Mouse (Mus musculus) v-Abl transformed pro-B cells (cell line): ENCODE data around the gene Fgf16.

ENCODE experiments used
- in situ Hi-C, 2 experiments: fragments of 400-800 bp; cut with MboI; formaldehyde crosslinking; loops; one replicate each; pipeline ENCODE4 v1.15.1; 2025; ENCODE audit not compliant: unreplicated experiment in 2 of 2

The Fgf16 gene

DNA sequence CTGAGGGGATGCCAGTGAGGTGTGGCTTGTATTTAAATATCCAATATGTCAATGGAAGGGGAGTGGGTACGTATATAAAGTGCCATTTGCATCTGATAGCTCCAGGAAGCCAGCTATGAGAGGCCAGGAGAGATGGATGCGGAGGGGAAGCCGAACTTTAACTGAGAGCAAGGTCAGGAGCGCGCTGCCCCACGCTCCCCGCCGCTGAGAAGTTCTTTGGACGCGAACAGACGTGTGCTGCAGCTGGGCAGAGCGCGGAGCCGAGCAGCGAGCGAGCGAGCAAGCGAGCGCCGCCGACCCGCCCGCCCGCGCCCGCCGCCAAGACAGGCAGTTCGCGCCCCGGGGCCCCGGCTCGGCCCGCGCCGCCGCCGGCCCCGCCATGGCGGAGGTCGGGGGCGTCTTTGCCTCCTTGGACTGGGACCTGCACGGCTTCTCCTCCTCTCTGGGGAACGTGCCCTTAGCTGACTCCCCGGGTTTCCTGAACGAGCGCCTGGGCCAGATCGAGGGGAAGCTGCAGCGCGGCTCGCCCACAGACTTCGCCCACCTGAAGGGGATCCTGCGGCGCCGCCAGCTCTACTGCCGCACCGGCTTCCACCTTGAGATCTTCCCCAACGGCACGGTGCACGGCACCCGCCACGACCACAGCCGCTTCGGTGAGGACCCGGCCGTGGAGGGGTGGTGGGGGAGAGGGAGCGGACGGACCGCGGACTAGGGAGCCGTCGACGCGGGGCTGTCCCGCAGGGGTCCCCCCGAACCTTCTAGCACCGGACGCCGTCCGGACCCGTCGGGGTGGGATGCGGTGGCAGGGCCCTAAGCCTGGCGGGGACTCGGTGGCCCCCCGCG, at the start of gene Fgf16:
Gene Fgf16 (plus strand): TSS at position 118 of the 843 bp plus-strand sequence.
- in situ Hi-C loops: no loop called here

DNA sequence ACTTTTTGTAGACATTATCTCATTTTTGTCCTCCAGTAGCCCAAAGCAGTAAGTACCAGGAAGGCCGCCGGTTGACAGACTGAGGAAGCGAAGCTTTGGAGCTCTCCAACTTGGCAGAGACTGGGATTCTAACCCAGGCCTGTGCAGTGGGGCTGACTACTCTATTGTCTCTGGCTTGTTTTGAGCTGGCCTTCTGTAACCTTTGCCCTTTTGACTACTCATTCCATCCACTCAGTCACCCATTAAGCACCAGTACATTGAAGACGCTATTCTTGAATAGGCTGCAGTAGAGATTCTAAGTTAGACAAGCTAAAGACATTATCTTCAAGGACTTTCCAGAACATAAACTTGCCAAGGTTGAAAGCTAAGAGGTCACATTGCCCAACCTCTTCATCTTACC, 49.3 kb upstream of the Fgf16 start:
- in situ Hi-C loops: no loop called here

DNA sequence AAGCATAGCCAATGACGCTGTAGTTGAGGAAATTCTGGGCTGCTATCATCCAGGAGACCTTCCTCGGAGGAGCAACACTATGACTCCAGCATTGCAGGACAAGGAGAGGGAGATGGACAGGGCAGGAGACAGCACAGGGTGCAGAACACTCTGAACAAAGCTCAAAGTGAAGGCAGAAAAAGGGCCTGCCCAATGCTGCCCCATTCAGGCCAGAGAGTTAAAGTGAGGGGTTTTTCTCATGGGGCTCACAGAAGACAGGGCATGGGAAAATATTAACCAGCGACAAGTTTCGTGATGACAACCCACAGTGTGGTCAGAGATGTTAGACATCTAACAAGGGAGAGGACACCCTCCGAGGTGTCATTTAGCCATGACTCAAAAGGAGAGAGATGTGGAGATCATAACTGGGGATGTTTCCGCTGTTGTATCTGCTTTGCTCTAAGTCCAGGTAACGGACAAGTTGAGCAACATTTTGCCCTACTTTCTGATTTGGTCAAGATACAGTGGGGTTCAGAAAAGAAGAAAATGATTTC, 48.2 kb upstream of the Fgf16 start:
- in situ Hi-C loops: no loop called here

DNA sequence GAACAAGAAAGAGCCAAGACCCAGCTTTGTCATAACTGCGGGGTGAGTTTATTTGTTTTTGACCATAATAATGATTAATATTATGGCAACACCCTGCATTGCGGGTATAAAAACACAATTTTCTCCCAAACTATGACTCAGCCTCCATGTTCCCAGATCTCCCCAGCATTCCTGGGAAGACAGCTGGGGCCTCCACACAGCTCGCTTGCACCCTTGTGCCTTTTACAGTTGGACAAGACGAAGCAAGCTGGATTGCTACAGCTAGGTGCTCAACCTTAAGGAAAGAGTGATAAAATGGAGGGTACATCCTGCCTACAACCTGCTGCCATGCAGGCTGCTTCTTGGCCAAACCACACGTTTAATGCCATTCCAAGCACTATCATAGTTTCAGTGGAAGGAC, 45.7 kb upstream of the Fgf16 start:
- in situ Hi-C loops: no loop called here

DNA sequence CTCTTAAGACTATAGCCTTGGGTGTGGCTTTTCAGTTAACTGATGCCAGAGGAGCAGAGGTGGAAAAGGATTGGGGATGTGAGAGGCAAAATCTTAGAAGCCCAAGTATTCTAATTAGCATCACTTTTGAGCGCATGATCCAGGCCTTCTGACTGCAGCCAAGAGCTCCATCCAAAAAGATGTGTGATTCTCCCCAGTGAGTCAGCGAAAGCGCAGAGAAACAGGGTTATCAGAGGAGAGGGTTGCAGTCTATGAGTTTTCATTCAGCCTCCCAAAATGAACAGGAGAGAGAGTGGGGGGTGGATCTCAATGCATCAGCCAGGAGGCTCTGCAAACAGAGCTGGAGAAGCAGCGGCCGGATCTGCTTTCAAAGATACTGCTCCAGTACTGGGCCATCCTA, 45.1 kb upstream of the Fgf16 start:
- in situ Hi-C loops: no loop called here

DNA sequence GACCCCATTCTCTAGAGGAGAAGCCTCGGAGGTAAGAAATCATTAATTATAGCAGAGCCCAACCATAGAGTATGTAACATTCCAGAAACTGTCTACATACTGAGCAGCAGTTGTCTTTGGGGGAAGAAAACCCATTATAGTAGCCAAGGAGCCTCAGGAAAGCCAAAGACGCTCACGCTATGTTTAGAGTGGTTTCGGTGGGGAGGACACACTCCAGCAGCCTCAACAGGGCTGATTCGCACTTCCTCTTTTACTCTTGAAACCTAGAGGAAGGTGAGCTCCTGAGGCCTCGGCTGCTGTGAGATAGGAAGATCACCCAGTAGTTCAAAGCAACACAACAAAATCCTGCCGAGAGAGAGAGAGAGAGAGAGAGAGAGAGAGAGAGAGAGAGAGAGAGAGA, 39.9 kb upstream of the Fgf16 start:
- in situ Hi-C loops: no loop called here

DNA sequence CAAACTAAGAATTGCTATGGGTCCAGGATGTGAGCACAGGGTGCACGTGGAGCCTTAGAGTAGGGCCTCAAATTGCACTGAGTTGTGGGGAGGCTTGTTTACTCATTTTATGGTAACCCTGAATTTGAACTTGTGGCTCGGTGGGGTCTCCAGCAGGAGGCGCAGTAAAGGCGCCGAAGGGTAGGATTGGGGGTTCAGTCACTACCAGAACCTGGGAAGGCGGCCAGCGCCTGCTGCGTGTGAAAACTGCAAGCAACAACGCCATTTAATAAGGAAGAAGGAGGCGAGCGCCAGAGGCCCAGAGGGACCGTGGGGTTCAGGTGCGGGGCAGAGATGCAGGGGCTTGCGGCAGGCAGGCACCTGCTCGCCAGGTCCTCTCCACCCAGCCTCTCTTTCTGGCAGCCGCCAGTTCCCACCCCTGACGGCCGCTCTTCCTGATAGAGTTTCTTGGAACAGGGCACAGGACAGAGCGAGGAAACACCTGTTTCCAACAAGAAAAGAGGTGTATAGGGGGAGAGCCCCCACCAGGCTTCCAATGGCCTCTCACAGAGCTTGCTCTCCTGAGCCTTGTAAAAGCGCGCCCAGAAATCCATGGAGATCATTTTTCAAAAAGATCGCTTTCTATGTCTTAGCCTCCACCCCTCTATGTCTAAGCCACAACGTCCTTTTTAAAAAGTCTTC, 1.1 kb upstream of the Fgf16 start:
- in situ Hi-C loops: no loop called here

DNA sequence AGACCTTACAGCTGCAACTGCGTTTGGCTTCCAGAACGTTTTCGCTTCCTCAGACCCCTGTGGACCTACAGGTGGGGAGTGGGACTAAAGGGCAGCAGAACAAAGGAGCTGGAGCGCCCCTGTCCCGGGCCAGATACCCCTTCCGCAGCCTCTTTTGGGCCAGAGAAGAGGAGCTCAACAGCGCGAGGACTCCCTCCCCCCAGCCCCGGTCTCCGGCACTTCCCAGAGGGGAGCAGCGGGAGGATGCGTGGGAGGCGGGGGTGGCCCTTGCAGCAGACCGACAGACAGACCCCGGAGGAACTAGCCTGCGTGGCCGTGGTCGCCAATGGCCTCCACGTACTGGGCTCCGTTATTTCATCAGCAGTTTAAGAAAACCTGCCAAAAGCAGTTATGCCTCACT, 467 bp upstream of the Fgf16 start:
- in situ Hi-C loops: no loop called here

DNA sequence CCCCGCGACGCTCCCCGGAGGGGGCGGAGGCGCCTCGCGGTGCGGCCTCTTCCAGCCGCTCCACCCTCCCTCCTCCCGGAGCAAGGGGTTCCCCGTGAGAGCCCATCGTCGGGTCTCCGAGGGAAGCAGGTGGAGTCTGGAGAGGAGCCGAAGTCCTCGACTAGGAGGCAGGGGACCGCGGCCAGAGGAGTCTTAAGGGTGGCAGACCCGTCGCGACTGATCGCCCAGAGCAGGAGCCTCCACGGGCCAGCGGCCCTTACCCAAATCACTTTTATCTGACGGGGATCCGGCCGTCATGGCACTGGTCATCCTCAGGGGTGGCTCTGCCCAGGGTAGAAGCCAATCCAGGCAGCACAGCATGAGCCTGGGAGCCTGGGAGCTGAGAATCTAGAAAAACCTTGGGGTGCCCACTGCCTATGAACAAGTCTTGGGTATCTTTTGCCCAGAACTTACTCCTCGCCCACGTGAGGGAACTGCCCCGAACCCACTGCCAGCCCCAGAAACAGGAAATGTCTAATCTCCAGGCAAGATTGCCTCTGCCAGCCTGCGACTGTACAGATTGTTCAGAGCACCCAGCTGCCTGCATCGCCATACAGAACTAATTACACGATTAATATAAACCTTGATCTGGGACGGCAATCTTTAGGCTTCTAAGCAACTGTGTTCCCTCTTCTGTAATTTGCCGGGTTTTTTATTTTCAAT, 1.1 kb downstream of the Fgf16 start:
- in situ Hi-C loops: no loop called here

DNA sequence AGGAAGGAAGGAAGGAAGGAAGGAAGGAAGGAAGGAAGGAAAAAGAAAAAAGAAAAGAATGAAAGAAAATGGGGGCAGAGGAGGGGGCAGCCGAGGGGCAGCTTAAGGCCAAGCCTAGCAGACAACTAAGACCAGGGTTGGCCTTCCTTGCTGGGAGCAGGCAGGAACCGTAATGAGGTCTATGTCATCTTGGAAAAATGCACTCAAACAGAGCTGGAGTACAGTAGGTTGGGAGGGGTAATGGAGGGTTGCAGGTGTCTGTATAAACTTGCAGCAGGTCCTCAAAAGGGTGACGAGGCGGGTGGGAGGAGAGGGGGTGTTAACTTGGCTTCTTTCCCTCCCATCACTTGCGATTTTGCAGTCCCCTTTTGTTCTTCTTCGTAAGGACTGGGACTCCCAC, 1.9 kb downstream of the Fgf16 start:
- in situ Hi-C loops: no loop called here

DNA sequence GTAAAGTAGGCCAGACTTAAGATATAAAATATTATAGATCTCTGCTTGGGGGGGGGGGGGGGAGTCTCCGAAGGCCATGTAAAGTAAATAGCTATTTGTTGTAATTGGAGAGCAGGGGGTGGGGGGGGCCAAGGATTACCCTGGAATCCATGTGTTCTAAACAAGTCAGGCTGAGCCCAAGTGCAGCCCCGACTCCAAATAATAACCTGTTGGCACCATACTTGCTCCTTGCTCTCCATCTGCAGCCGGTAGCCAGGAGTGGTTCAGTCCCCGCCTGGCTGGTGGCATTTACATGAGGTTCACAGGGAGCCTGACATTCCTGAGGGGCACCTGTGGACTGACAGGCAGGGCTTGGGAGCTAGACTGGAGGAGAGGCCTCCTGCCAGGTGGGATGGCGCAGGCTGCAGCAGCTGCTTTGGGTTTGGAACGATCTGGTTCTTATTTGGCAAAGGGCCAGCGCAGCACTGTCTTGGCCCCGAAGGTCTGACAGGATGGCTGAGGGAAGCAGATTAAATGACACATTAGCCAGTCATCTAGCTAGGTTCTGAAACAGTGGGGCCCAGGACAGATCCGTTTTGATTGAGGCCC, 3.2 kb downstream of the Fgf16 start:
- in situ Hi-C loops: no loop called here

DNA sequence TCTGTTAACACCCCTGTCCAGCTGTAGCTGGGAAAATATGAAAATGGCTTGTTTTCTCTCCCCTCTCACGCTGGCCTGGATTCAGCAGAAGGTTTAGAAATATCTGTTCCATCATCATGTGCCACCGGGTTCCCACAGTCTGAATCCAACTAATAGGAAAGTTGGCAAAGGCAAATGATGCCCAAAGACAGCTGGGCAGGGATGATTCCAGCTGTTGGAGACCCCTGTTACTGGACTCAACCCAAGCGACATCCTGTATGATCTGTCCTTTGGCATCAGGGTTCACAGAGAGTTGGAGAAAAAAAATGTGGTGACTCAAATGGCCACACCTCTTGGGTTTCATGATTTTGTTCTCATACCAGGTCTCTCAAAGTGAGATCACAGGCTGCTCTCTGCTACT, 3.9 kb downstream of the Fgf16 start:
- in situ Hi-C loops: no loop called here

DNA sequence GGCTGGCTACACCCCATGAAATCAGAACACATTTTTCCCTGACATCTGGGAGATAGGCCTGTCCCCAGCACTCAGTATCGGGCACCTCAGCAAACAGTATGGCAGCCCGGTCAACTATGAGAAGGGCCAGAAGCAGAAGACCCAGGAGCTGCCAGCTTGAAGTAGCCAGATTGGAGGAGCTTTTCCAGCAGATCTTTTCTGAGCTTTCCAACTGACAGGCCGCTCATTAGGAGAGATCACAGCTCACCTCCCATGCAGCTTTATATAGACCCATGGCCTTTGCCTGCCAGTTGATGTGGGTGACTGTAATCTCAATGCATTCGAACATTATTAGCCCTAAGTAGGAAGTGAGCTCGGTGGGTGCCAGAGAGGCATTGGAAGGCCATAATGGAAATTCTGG, 9.2 kb downstream of the Fgf16 start:
- in situ Hi-C loops: no loop called here

DNA sequence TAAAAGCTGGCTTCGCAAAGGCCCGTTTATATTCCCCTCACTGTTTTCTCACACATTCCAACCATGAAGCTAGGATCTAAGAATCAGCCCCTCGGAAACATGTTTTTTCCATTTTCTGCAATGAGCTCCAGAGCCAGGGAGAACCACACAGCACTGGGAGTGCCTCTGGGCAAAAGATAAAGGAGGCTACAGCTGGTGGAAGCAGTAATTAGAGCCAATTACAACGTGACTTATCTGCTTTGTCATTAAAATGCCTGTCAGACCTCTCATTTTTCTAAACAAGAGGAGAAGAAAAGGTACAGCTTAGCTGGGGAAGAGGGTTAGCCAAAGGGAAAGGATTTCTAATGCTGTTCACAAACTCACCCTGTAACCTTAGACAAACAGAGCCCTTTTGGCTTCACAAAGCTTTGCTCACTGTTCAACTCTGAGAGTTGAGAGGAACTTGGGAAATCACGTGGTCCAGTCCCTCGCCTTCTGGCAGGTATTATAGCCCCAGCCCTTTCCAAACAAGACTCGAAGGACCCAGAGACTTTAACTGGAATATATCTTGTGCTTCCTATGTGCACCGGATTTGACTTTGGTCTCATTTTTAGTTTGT, 30.8 kb downstream of the Fgf16 start:
- in situ Hi-C loops: loop anchor here in 1 of 2 experiments (25.0 kb wide), 1 partner anchor 633 kb away; no protein-coding TSS in a partner anchor

DNA sequence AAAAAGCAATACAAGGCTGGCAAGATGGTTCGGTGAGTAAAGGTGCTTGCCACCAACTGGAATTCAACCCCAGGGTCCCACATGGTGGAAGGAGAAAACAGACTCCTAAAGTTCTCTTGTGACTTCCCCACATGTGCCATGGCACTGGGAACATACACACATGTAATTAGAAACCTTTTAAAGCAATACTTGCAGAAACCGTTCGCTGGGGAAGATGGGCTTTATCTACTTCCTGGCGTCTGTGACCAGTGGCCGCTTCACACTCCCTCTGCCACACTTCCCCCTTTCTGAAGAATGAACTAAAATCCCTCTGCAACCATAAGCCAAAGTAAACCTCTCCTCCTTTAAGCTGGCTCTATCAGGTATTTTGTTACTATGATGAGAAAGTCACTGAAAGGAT, 60.4 kb downstream of the Fgf16 start:
- in situ Hi-C loops: no loop called here
